Mouse (Mus musculus) right cerebral cortex, adult 18-20 months (tissue): ENCODE data around the gene Gm20388.

Source experiments
- DNase-seq: peaks from one replicate; pipeline ENCODE4 v3.0.0; 2022; ENCODE audit warnings: mixed read lengths

The Gm20388 gene

GRCm38 (mm10) chr8:121938732-121939131, 2028.1 kb downstream of the Gm20388 start:
- DNase-seq: no peak

- DNase-seq: no peak
Observed at GRCm38 (mm10) chr8:121943057-121943540, 2032.5 kb downstream of the Gm20388 start.

- no peak for DNase-seq
Observed at GRCm38 (mm10) chr8:121943716-121944115, 2033.1 kb downstream of the Gm20388 start.

GRCm38 (mm10) chr8:121944831-121945230, 2034.2 kb downstream of the Gm20388 start, which contains the start of gene Car5a:
TSS of gene Car5a (minus strand) at chr8:121944904.
- DNase-seq: no peak

GRCm38 (mm10) chr8:121946351-121946750, 2035.7 kb downstream of the Gm20388 start:
- DNase-seq: no peak

GRCm38 (mm10) chr8:121947047-121947752, 2036.6 kb downstream of the Gm20388 start:
- DNase-seq: no peak

- peak; percentile 70 for DNase-seq
Observed at GRCm38 (mm10) chr8:121947753-121948141, 2037.1 kb downstream of the Gm20388 start.

GRCm38 (mm10) chr8:121948321-121949145, 2037.9 kb downstream of the Gm20388 start:
- DNase-seq: no peak

GRCm38 (mm10) chr8:121949222-121949800, 2038.7 kb downstream of the Gm20388 start, which contains the start of gene Banp:
TSS of gene Banp (plus strand) at chr8:121949750.
- DNase-seq: no peak

GRCm38 (mm10) chr8:121949941-121950748, 2039.5 kb downstream of the Gm20388 start:
- peak; percentile 98 for DNase-seq

GRCm38 (mm10) chr8:121950749-121951655, 2040.4 kb downstream of the Gm20388 start:
- peak; percentile 59 for DNase-seq

GRCm38 (mm10) chr8:121951656-121952009, 2041.0 kb downstream of the Gm20388 start:
- DNase-seq: no peak

- no peak for DNase-seq
Observed at GRCm38 (mm10) chr8:121952122-121952521, 2041.5 kb downstream of the Gm20388 start.

- DNase-seq: no peak
Observed at GRCm38 (mm10) chr8:121952800-121953199, 2042.2 kb downstream of the Gm20388 start.

GRCm38 (mm10) chr8:121953821-121954545, 2043.3 kb downstream of the Gm20388 start:
- no peak for DNase-seq

GRCm38 (mm10) chr8:121954981-121955555, 2044.4 kb downstream of the Gm20388 start:
- DNase-seq: no peak

- DNase-seq: no peak
Observed at GRCm38 (mm10) chr8:121955825-121956500, 2045.3 kb downstream of the Gm20388 start.

GRCm38 (mm10) chr8:121958395-121958794, 2047.8 kb downstream of the Gm20388 start:
- DNase-seq: no peak

GRCm38 (mm10) chr8:121962892-121963291, 2052.3 kb downstream of the Gm20388 start:
- DNase-seq: no peak
